Mouse (Mus musculus): ENCODE data around the gene Miga1. TPM values are rescaled to one million over a fixed set of nuclear protein-coding genes. Genes with fewer than 3 reads are reported as not detected.
A peak's percentile ranks its signal among the peaks of the same experiment; 100 is the strongest.

The Miga1 gene
- polyA plus RNA-seq, 1 experiment: 15.4 TPM

GRCm38 (mm10) chr3:152347227-152347626 is 7.0 kb upstream of the Miga1 start:
- Histone ChIP-seq H3K36me3 (ENCODE audit: control insufficient read depth, insufficient read depth, low read length) (no peaks in the 10 kb centered on the region), H3K27me3 (ENCODE audit: control insufficient read depth, insufficient read depth, low read length) (no peaks in the 10 kb centered on the region), H3K27ac (ENCODE audit: control insufficient read depth, insufficient read depth, low read length) (no peak overlapping the region), H3K4me1 (replicated peaks; ENCODE audit: control insufficient read depth, insufficient read depth, low read length) (peaks cover 7% of the 10 kb centered on the region), H3K4me3 (ENCODE audit: control insufficient read depth, insufficient read depth, low read length) (no peak overlapping the region)
- TF ChIP-seq CTCF (IDR thresholded peaks at IDR 0.05; ENCODE audit: borderline replicate concordance, control insufficient read depth, extremely low read depth, insufficient read depth, low read length, poor library complexity): no peak
- no peak for TF ChIP-seq POLR2A (IDR thresholded peaks at IDR 0.05; ENCODE audit: control insufficient read depth, extremely low read depth, insufficient read depth, low read length, poor library complexity)
- no peak for DNase-seq
- 88% methylated on average over 3 of the region's 3 CpGs for WGBS

- DNase-seq: no peak
- Histone ChIP-seq H3K27ac (ENCODE audit: control insufficient read depth, insufficient read depth, low read length) (no peak overlapping the region), H3K4me1 (replicated peaks; ENCODE audit: control insufficient read depth, insufficient read depth, low read length) (peaks cover 7% of the 10 kb centered on the region), H3K36me3 (ENCODE audit: control insufficient read depth, insufficient read depth, low read length) (no peaks in the 10 kb centered on the region), H3K27me3 (ENCODE audit: control insufficient read depth, insufficient read depth, low read length) (no peaks in the 10 kb centered on the region), H3K4me3 (ENCODE audit: control insufficient read depth, insufficient read depth, low read length) (peak overlapping the region; percentile 63)
- TF ChIP-seq POLR2A (IDR thresholded peaks at IDR 0.05; ENCODE audit: control insufficient read depth, extremely low read depth, insufficient read depth, low read length, poor library complexity) (no peak; the same call in 1 of the 2 replicates), CTCF (IDR thresholded peaks at IDR 0.05; ENCODE audit: borderline replicate concordance, control insufficient read depth, extremely low read depth, insufficient read depth, low read length, poor library complexity) (no peak)
- WGBS: 2% methylated on average over 52 of the region's 54 CpGs
Observed at GRCm38 (mm10) chr3:152346633-152347141, 6.5 kb upstream of the Miga1 start.

- 7% methylated on average over 40 of the region's 44 CpGs for WGBS
- TF ChIP-seq POLR2A (IDR thresholded peaks at IDR 0.05; ENCODE audit: control insufficient read depth, extremely low read depth, insufficient read depth, low read length, poor library complexity): peak; percentile 76
- TF ChIP-seq CTCF (IDR thresholded peaks at IDR 0.05; ENCODE audit: borderline replicate concordance, control insufficient read depth, extremely low read depth, insufficient read depth, low read length, poor library complexity): peak; percentile 28; the same call in 1 of the 2 replicates
- Histone ChIP-seq H3K36me3 (ENCODE audit: control insufficient read depth, insufficient read depth, low read length) (no peaks in the 10 kb centered on the region), H3K27me3 (ENCODE audit: control insufficient read depth, insufficient read depth, low read length) (no peaks in the 10 kb centered on the region), H3K4me1 (replicated peaks; ENCODE audit: control insufficient read depth, insufficient read depth, low read length) (peaks cover 7% of the 10 kb centered on the region), H3K4me3 (ENCODE audit: control insufficient read depth, insufficient read depth, low read length) (peak within 1 kb of the TSS; percentile 63), H3K27ac (ENCODE audit: control insufficient read depth, insufficient read depth, low read length) (no peak within 1 kb of the TSS)
- peak; percentile 96 for DNase-seq
Observed at GRCm38 (mm10) chr3:152345732-152346632, 5.8 kb upstream of the Miga1 start, which contains the start of gene Usp33. Gene Usp33 (plus strand): TSS chr3:152346478.

GRCm38 (mm10) chr3:152342961-152343517 is 2.8 kb upstream of the Miga1 start:
- TF ChIP-seq CTCF (IDR thresholded peaks at IDR 0.05; ENCODE audit: borderline replicate concordance, control insufficient read depth, extremely low read depth, insufficient read depth, low read length, poor library complexity) (no peak), POLR2A (IDR thresholded peaks at IDR 0.05; ENCODE audit: control insufficient read depth, extremely low read depth, insufficient read depth, low read length, poor library complexity) (no peak)
- Histone ChIP-seq H3K27ac (ENCODE audit: control insufficient read depth, insufficient read depth, low read length) (no peak overlapping the region), H3K36me3 (ENCODE audit: control insufficient read depth, insufficient read depth, low read length) (no peaks in the 10 kb centered on the region), H3K4me3 (ENCODE audit: control insufficient read depth, insufficient read depth, low read length) (no peak overlapping the region), H3K4me1 (replicated peaks; ENCODE audit: control insufficient read depth, insufficient read depth, low read length) (peaks cover 11% of the 10 kb centered on the region), H3K27me3 (ENCODE audit: control insufficient read depth, insufficient read depth, low read length) (no peaks in the 10 kb centered on the region)
- DNase-seq: no peak
- WGBS: 86% methylated on average over 15 of the region's 15 CpGs

GRCm38 (mm10) chr3:152336085-152336484 is 4.1 kb downstream of the Miga1 start:
- DNase-seq: no peak
- TF ChIP-seq POLR2A (IDR thresholded peaks at IDR 0.05; ENCODE audit: control insufficient read depth, extremely low read depth, insufficient read depth, low read length, poor library complexity) (no peak), CTCF (IDR thresholded peaks at IDR 0.05; ENCODE audit: borderline replicate concordance, control insufficient read depth, extremely low read depth, insufficient read depth, low read length, poor library complexity) (no peak)
- peaks cover 4% of the 10 kb centered on the region for H3K4me1 ChIP-seq (replicated peaks; ENCODE audit: control insufficient read depth, insufficient read depth, low read length)
- H3K36me3 ChIP-seq (ENCODE audit: control insufficient read depth, insufficient read depth, low read length): peaks cover 21% of the 10 kb centered on the region; the same call in 1 of the 2 replicates
- no peak overlapping the region for H3K4me3 ChIP-seq (ENCODE audit: control insufficient read depth, insufficient read depth, low read length)
- 96% methylated on average over 8 of the region's 8 CpGs for WGBS
- no peaks in the 10 kb centered on the region for H3K27me3 ChIP-seq (ENCODE audit: control insufficient read depth, insufficient read depth, low read length)
- no peak overlapping the region for H3K27ac ChIP-seq (ENCODE audit: control insufficient read depth, insufficient read depth, low read length)

GRCm38 (mm10) chr3:152333641-152334040 is 6.6 kb downstream of the Miga1 start:
- DNase-seq: no peak
- TF ChIP-seq CTCF (IDR thresholded peaks at IDR 0.05; ENCODE audit: borderline replicate concordance, control insufficient read depth, extremely low read depth, insufficient read depth, low read length, poor library complexity) (no peak), POLR2A (IDR thresholded peaks at IDR 0.05; ENCODE audit: control insufficient read depth, extremely low read depth, insufficient read depth, low read length, poor library complexity) (no peak)
- H3K27ac ChIP-seq (ENCODE audit: control insufficient read depth, insufficient read depth, low read length): no peak overlapping the region
- H3K36me3 ChIP-seq (ENCODE audit: control insufficient read depth, insufficient read depth, low read length): peaks cover 21% of the 10 kb centered on the region; the same call in 1 of the 2 replicates
- no peaks in the 10 kb centered on the region for H3K4me1 ChIP-seq (replicated peaks; ENCODE audit: control insufficient read depth, insufficient read depth, low read length)
- no peaks in the 10 kb centered on the region for H3K27me3 ChIP-seq (ENCODE audit: control insufficient read depth, insufficient read depth, low read length)
- WGBS: 85% methylated on average over 10 of the region's 10 CpGs
- no peak overlapping the region for H3K4me3 ChIP-seq (ENCODE audit: control insufficient read depth, insufficient read depth, low read length)

Measured in thymus, adult 2 months (tissue).